Mouse (Mus musculus) liver, postnatal 0 days (tissue): ENCODE data around the gene Ctnnbip1. TPM values are rescaled to one million over a fixed set of nuclear protein-coding genes. Genes with fewer than 3 reads are reported as not detected.

ENCODE experiments used
- ATAC-seq: fragments of 200-750 bp; cut with Nextera tagmentation; 2 replicates; pipeline ENCODE4 v1.8.0; 2017; ENCODE audit warnings: mild to moderate bottlenecking, moderate library complexity
- DNase-seq: peaks from one replicate; pipeline ENCODE4 v3.0.0-alpha.2; 2016
- H3K27ac ChIP-seq: fragments of 300-500 bp; sonication (generic); 2 replicates; pipeline ENCODE4 v1.5.1; 2014; ENCODE audit warnings: antibody characterized with exemption, moderate library complexity, mild to moderate bottlenecking, low read depth
- H3K27me3 ChIP-seq: fragments of 300-500 bp; sonication (generic); 2 replicates; pipeline ENCODE4 v1.6.1; 2014; ENCODE audit warnings: low read length, control low read depth, mixed read lengths; ENCODE audit not compliant: insufficient read depth
- H3K36me3 ChIP-seq: fragments of 300-500 bp; sonication (generic); replicated peaks from 2 replicates; pipeline ENCODE4 v1.6.1; 2014; ENCODE audit warnings: mild to moderate bottlenecking, control low read depth, low read length, moderate library complexity, mixed read lengths; ENCODE audit not compliant: insufficient read depth
- H3K4me1 ChIP-seq: fragments of 300-500 bp; sonication (generic); 2 replicates; pipeline ENCODE4 v1.6.1; 2014; ENCODE audit warnings: antibody characterized with exemption, mild to moderate bottlenecking, control low read depth; ENCODE audit not compliant: insufficient read depth
- H3K4me2 ChIP-seq: fragments of 300-500 bp; sonication (generic); 2 replicates; pipeline ENCODE4 v1.6.1; 2014; ENCODE audit warnings: low read depth, mild to moderate bottlenecking, low read length, moderate library complexity, mixed read lengths
- H3K4me3 ChIP-seq: fragments of 300-500 bp; sonication (generic); 2 replicates; pipeline ENCODE4 v1.5.1; 2014; ENCODE audit warnings: low read depth, low read length
- H3K9ac ChIP-seq: fragments of 300-500 bp; sonication (generic); replicated peaks from 2 replicates; pipeline ENCODE4 v1.6.1; 2014; ENCODE audit warnings: mild to moderate bottlenecking, moderate library complexity
- H3K9me3 ChIP-seq: fragments of 300-500 bp; sonication (generic); 2 replicates; pipeline ENCODE4 v1.6.1; 2016; ENCODE audit warnings: mild to moderate bottlenecking, control low read depth, low read length, mixed read lengths
- CTCF ChIP-seq: sonication (generic); IDR thresholded peaks from 2 replicates; pipeline ENCODE4 v1.5.1; 2016; ENCODE audit warnings: antibody characterized with exemption, low read depth
- EP300 ChIP-seq: IDR thresholded peaks from 2 replicates; pipeline ENCODE4 v1.6.1; 2016; ENCODE audit warnings: antibody characterized with exemption, low read depth, mild to moderate bottlenecking
- WGBS: fragments of 180-500 bp; shearing (Covaris S2); extraction: QIAGEN DNeasy Blood & Tissue Kit; methylation state at CpG from one replicate; pipeline ENCODE4 v1.1.7; 2014; ENCODE audit not compliant: insufficient replicate concordance; 5-methylcytosine and 5-hydroxymethylcytosine counted together
- polyA plus RNA-seq: library from polyadenylated mRNA; unstranded; fragments of >200 nt; fragmentation: Nextera tagmentation; extraction: Ambion mirVana; gene quantifications from 2 replicates; pipeline ENCODE4 v1.2.1, GENCODE M21; 2015

The Ctnnbip1 gene
- polyA plus RNA-seq, 1 experiment from 2014 or later: 12.8 TPM

GRCm38 (mm10) chr4:149551696-149552095 is 33.7 kb downstream of the Ctnnbip1 start:
- H3K27me3 ChIP-seq: no peaks in the 10 kb centered on the region
- H3K4me1 ChIP-seq: no peaks in the 10 kb centered on the region
- WGBS: 75% methylated on average over 5 of the region's 5 CpGs
- DNase-seq (no peak), ATAC-seq (no peak)
- TF ChIP-seq EP300 (no peak), CTCF (no peak)
- no peak overlapping the region for H3K4me2 ChIP-seq
- H3K36me3 ChIP-seq: no peaks in the 10 kb centered on the region
- H3K9ac ChIP-seq: no peak overlapping the region
- H3K4me3 ChIP-seq: no peak overlapping the region
- H3K27ac ChIP-seq: no peak overlapping the region
- no peaks in the 10 kb centered on the region for H3K9me3 ChIP-seq

GRCm38 (mm10) chr4:149553834-149554233 is 35.8 kb downstream of the Ctnnbip1 start:
- no peak overlapping the region for H3K4me3 ChIP-seq
- no peak overlapping the region for H3K9ac ChIP-seq
- TF ChIP-seq EP300 (no peak), CTCF (no peak)
- H3K27me3 ChIP-seq: no peaks in the 10 kb centered on the region
- no peak for ATAC-seq
- no peak overlapping the region for H3K4me2 ChIP-seq
- H3K4me1 ChIP-seq: no peaks in the 10 kb centered on the region
- 50% methylated on average over 7 of the region's 7 CpGs for WGBS
- H3K27ac ChIP-seq: no peak overlapping the region
- no peaks in the 10 kb centered on the region for H3K9me3 ChIP-seq
- no peaks in the 10 kb centered on the region for H3K36me3 ChIP-seq
- no peak for DNase-seq

GRCm38 (mm10) chr4:149556111-149556510 is 38.1 kb downstream of the Ctnnbip1 start:
- H3K9ac ChIP-seq: no peak overlapping the region
- DNase-seq (no peak), ATAC-seq (no peak)
- H3K9me3 ChIP-seq: no peaks in the 10 kb centered on the region
- H3K4me3 ChIP-seq: no peak overlapping the region
- no peaks in the 10 kb centered on the region for H3K36me3 ChIP-seq
- H3K4me2 ChIP-seq: no peak overlapping the region
- H3K27me3 ChIP-seq: no peaks in the 10 kb centered on the region
- H3K4me1 ChIP-seq: no peaks in the 10 kb centered on the region
- WGBS: 81% methylated on average over 4 of the region's 4 CpGs
- no peak for TF ChIP-seq CTCF
- TF ChIP-seq EP300: no peak
- H3K27ac ChIP-seq: no peak overlapping the region

- no peaks in the 10 kb centered on the region for H3K9me3 ChIP-seq
- H3K4me1 ChIP-seq: no peaks in the 10 kb centered on the region; the same call in 1 of the 2 replicates
- H3K27ac ChIP-seq: no peak overlapping the region
- DNase-seq (no peak), ATAC-seq (no peak)
- H3K27me3 ChIP-seq: no peaks in the 10 kb centered on the region
- H3K9ac ChIP-seq: no peak overlapping the region
- H3K4me3 ChIP-seq: no peak overlapping the region
- WGBS: 87% methylated on average over 5 of the region's 5 CpGs
- H3K4me2 ChIP-seq: no peak overlapping the region
- no peak for TF ChIP-seq CTCF
- no peak for TF ChIP-seq EP300
- no peaks in the 10 kb centered on the region for H3K36me3 ChIP-seq
Measured at GRCm38 (mm10) chr4:149557905-149558304, 39.9 kb downstream of the Ctnnbip1 start.

GRCm38 (mm10) chr4:149558389-149558788 is 40.4 kb downstream of the Ctnnbip1 start:
- ATAC-seq (no peak), DNase-seq (no peak)
- Histone ChIP-seq H3K27me3 (no peaks in the 10 kb centered on the region), H3K4me2 (no peak overlapping the region), H3K4me3 (no peak overlapping the region), H3K36me3 (no peaks in the 10 kb centered on the region), H3K27ac (no peak overlapping the region), H3K9me3 (no peaks in the 10 kb centered on the region), H3K4me1 (no peaks in the 10 kb centered on the region; the same call in 1 of the 2 replicates), H3K9ac (no peak overlapping the region)
- no peak for TF ChIP-seq CTCF
- TF ChIP-seq EP300: no peak
- 74% methylated on average over 3 of the region's 3 CpGs for WGBS

- ATAC-seq: no peak
- WGBS: 71% methylated on average over 4 of the region's 4 CpGs
Measured at GRCm38 (mm10) chr4:149561392-149561791, 43.4 kb downstream of the Ctnnbip1 start.

More at GRCm38 (mm10) chr4:149561392-149561791, 43.4 kb downstream of the Ctnnbip1 start:
- Histone ChIP-seq H3K9me3 (no peaks in the 10 kb centered on the region), H3K27ac (no peak overlapping the region), H3K4me1 (peaks cover 3% of the 10 kb centered on the region; the same call in 1 of the 2 replicates), H3K36me3 (no peaks in the 10 kb centered on the region), H3K9ac (no peak overlapping the region), H3K4me3 (no peak overlapping the region), H3K4me2 (no peak overlapping the region), H3K27me3 (no peaks in the 10 kb centered on the region)
- TF ChIP-seq CTCF (no peak), EP300 (no peak)
- no peak for DNase-seq
